Mouse (Mus musculus) lung, postnatal 10 days (tissue): ENCODE results near the gene Bcl9l.
"Not testable (repeated sequence)": the region's sequence is repeated elsewhere in the genome, so short reads cannot be mapped to it uniquely, and the experiment has no call there.

Experiments
- DNase-seq: peaks from one replicate; pipeline ENCODE4 v3.0.0; 2021

Gene Bcl9l

DNA sequence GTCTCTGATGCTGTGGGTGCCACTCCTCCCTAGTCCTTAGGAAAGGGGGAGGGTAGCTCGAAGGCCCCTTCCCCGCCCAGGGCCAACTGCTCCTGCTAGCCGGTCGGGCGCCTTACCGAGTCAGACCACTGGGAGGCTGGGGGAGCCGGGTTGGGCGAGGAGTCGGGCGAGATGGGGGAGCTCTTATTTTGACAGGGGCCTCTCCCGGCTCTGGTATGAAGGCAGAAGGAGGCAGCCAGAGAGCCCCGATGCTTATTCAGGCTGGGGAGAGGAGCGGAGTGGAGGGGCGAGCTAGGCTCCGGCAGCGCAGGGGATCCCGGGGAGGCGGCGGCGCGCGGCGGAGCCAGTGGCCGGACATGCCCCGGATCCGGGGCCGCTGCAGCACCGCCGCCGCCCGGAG lies at the start of gene Bcl9l:
Gene Bcl9l, plus strand, starts transcription at position 274 of the 400 bp plus-strand sequence.
- DNase-seq: peak; percentile 98

DNA sequence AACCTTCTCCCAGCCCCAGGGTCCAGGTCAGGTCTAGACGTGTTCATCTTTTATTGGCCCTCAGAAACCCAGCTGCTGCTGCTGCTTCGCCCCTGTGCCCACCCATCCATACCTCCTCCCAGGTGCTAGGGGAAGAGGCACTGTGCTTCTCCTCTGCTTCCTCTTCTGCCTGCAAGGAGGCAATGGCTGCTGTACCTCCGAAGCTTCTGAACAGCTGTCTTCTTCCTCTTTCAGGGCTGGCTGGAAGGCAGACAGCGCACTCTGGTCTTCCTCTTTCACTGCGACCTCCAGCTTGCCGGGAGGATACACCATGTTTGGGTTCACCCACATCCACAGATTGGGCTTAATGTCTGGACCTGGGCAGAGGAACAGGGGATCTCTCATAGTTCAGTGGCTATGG lies 46.9 kb upstream of the Bcl9l start:
- DNase-seq: no peak

DNA sequence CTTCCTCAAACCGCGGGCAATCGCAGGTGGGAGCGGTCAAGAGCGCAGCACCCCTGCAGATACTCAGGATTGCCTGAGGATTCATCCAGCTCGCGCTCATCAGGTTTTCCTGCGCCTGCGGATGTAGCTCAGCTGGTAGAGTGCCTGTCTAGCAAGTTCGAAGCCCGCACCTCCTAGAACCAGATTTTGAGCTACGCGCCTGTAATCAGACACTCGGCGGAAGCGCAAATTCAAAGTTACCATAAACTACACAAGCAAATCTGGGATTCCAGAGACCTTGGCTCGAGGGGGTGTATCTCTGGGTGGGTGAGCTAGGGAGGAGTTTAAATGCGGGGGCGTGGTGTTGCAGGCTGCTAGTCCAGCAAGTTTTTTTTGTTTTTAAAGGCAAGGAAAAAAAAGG lies 41.7 kb upstream of the Bcl9l start, which contains the start of gene Foxr1:
Gene Foxr1, minus strand, starts transcription at position 176 of the 400 bp plus-strand sequence.
- no peak for DNase-seq

- DNase-seq: not testable (repeated sequence)
Observed at GRCm38 (mm10) chr9:44444402-44445025, 38.1 kb upstream of the Bcl9l start.

- DNase-seq: no peak
Observed at GRCm38 (mm10) chr9:44450387-44450786, 32.2 kb upstream of the Bcl9l start.

DNA sequence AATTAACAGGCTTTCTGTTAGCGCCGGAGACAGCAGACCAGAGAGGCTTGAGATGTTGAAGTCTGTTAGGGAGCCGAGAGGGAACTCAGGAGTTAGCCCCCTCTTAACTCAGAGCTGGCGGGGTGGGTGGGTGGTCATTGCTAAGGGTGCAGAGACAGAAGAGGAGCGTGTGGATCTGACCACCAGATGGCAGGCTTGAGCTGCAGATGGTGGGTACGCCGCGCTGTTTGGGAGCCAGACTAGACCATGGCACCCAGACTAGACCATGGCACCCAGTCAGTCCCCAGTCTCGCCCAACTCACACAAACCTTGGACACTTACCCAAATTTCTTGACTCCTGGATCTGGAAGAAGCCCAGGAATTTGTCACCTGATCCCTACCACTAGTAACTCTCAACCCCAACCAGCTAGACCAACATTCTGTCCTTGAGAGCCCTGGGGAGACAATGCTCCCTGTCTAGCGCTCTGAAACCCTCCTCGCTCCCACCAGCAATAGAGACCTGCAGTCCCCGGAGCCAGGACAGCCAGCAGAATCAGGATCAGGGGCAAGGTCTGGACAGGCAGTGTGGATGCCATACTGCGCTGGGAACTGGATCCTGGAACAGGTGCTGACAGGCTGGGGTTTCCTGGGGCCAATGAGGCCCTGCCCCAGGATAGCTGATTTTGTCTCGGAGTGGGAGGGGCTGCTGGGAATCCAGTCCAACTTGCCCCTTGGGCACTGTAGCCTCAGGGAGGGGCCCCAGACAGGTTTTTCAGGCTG lies 28.3 kb upstream of the Bcl9l start:
- DNase-seq: peak; percentile 90

DNA sequence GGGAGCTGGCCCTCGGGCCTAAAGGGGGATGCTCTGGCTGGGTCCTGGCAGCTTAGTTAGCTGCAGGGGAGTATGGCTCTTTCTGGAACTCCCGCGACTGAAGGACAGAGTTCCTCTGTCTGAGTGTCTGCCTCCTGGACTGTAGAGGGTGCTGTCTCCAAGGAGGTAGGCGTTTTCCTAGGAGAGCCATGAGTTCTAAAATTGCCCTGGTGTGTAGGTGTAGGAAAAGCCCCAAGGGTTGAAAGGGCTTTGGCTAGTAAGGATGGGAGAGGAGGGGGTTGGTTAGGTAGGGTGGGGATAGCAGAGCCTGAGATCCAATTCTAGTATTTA lies 27.8 kb upstream of the Bcl9l start, which contains the start of gene Upk2:
Gene Upk2, minus strand, starts transcription at position 86 of the 330 bp plus-strand sequence.
- DNase-seq: no peak

DNA sequence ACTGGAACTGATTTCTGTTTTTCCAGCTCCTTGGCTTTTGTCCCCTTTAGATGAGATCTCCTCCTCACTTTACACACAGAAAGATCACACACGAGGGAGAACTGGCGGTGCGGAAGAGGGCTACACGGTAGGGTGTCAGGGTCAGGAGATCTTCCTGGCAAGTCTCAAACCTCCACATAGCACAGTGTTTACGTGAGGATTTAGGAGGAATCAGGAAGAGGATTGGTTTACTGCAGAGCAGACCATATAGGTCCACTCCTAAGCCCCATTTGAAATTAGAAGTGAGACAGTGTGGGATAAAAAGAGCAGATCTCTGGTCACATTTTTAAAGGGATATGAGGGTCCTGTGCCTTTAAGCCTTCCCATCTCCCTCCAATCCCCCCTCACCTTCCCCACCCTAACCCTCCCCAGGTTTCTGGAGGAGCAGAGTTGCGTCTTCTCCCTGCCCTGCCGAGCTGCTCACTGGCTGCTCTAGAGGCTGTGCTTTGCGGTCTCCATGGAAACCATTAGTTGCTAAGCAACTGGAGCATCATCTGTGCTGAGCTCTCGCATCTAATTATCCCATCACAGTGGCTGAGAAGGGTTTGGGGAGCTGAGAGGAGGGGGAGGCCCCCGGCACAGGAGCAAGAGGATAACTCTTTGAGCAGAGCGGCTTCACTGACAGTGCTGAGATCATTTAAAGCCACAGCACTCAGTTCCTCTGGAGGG lies 25.4 kb upstream of the Bcl9l start:
- DNase-seq: peak; percentile 58

- peak; percentile 18 for DNase-seq
Observed at GRCm38 (mm10) chr9:44461950-44462349, 20.7 kb upstream of the Bcl9l start.

- DNase-seq: no peak
Observed at GRCm38 (mm10) chr9:44468224-44468623, 14.4 kb upstream of the Bcl9l start.

GRCm38 (mm10) chr9:44468800-44469199 lies 13.8 kb upstream of the Bcl9l start:
- no peak for DNase-seq

- no peak for DNase-seq
Observed at GRCm38 (mm10) chr9:44473184-44473583, 9.4 kb upstream of the Bcl9l start.

DNA sequence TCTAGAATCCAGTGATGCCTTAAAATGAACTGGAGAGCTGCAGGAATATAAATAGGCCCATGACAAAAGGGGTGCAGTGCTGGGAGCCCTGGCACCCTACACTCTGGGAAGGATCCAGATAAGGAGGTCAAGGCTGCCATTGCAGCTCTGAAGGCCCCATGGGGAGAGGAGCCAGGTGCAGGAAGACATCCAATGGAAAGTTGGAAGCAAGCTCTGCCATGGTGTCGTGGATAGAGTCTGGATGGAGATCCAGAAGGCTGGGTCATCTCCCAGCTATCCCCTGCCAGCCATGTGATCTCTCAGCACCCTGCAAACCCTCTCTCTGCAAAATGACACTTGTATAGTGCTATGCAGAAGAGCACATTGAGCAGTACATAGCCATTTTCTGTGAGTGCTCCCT lies 8.3 kb upstream of the Bcl9l start:
- no peak for DNase-seq

- DNase-seq: no peak
Observed at GRCm38 (mm10) chr9:44475936-44476335, 6.7 kb upstream of the Bcl9l start.

GRCm38 (mm10) chr9:44477339-44478228 lies 5.0 kb upstream of the Bcl9l start:
- peak; percentile 89 for DNase-seq

- DNase-seq: peak; percentile 93
Observed at GRCm38 (mm10) chr9:44478229-44478921, 4.2 kb upstream of the Bcl9l start.

DNA sequence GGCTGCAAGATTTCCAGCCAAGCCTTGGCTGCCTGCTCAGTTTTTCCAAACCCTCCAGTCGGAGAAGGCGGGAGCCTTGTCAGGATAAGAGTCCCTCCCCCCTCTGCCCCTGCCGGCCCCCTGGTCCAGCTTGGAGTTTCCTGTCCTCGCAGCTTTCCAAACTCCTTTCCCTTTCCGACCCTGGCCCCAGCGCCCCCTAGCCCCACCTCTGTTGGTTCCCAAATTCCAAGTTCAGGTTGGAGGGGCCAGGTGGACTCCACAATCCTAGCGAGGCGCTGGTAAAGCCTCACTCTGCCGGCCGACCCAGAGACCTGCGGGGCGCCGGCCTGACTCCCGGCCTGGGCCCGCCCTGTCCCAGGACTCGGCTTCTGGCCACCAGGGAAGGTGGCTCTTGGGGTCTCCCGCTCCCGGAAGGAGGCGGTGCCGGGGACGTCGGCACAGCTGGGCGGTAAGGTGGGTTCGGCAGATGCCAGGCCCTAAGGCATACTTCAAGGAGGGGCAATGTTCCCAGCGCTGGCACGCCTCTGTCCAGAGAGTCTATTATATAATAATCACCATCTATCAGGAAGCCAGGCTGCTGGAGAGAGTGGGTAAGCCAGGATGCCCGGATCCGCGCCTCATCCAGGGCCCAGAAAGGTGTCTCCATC lies 3.5 kb upstream of the Bcl9l start:
- peak; percentile 95 for DNase-seq

DNA sequence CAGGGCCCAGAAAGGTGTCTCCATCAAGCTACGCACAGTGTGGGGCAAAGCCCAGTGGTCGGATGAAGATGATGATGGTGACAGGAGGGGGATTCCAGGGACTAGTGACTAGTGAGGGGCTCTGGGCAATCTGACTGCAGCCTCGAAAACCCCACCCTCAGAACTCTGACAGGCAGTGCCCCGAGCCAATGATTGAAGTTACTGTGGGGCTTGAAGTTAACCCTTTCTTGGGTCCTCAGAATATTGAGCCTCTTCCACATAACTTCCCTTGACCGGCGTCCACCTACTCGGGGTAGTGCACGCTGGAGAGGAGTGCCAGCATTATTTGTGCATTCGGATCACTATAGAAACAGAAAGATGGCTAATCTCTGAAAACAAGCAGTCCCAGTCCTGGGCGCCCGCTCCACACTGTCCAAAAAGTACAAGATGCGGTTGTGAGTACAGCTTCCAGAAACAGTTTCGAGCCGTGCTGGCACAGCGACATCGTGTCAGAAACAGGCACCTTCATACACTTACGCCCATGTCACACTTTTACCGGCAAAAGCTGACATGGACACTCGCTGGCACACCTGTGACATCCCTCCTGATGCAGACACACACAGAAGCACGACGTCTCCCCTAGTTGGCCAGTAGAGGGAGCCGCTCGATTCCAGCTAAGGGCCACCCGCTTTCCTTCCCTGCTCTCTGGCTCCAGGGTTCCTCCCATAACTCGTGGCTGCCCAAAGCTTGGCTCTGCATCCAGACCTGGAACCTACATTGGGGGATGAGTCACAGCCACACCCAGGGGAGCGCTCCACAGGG lies 2.8 kb upstream of the Bcl9l start:
- peak; percentile 93 for DNase-seq

DNA sequence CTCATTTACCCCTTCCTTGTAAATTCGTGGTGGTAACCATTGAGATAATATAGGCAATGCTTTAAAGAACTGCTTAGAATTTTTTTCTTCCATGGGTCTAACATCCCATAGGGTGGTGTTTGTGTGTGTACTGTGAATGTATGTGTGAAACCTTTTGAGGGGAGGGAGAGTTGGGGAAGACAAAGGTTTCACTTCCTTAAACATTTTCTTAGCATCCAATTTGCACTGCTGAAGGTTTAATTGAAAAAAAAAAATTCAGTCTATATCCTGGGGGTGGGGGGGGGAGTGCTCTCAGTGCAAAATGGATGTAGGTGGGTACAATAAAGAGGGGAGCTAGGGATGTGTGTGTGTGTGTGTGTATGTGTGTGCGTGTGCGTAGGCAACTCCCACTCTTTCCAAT lies 513 bp upstream of the Bcl9l start:
- no peak for DNase-seq

DNA sequence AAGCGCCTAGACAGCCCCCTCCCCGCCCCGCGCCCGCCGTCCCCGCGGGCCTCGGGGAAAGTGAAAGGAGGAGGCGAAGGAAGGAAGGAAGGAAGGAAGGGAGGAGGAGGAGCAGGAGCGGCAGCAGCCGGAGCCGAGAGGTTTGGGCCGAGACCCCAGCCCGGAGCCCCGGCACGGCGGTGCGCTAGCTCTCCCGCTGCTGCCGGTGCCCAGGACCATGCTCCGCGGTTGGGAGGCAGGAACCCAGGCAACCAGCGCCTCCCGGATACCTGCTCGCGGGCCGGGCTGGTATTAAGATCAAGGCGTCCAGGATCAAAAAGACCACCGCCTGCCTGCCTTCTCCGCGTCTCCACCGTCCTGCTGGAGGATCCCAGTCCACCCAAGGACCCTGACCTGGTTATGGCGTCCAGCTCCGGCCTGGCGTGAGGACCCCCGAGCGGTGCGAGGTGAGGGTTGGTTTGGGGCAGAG lies 450 bp downstream of the Bcl9l start:
- peak; percentile 52 for DNase-seq
